8 mouse cellular contexts compared by ENCODE assay signal in the genomic region with DNA sequence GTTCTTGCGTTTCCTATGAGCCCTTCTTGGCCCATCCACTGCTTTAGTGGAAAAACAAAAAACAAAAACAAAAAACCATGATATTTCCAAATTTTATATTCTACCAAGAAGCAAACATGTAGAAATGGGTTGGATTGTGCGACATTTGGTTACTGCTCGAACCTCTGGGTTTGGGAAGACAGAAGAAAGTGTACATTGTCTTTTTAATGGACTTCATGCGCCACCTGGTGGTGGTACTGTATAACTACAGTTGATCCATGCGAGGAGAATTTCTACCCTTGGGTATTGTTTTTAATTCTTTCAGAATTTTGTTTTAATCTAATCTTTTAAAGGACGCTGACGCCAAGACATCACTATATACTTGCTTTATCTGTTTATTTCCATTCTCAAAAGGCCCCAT.
DNase-seq lines count a peak whose midpoint lies in the region; ATAC-seq and TF ChIP-seq lines count a peak whose summit lies in the region.
"Had no signal": no experiment of that assay in that cellular context is flagged by ENCODE, and none has a peak within 500 bp of the region (broad histone marks: within the 10 kb centered on the region; RNA-seq: fewer than 3 reads in every experiment).

No protein-coding gene starts in this region.

- H3K9ac ChIP-seq in MEL (ENCODE audit: control insufficient read depth, low read depth, low read length, poor library complexity, severe bottlenecking): no peak overlapping the region
- no peak overlapping the region for H3K9ac ChIP-seq in forebrain, embryonic 11.5 days (ENCODE audit: low read length)

- H3K27me3 ChIP-seq in MEL (ENCODE audit: control insufficient read depth in 1 of 2, insufficient read depth in 2 of 2, low read length in 2 of 2): no peaks in the 10 kb centered on the region
- H3K27me3 ChIP-seq in forebrain, embryonic 11.5 days (ENCODE audit: control insufficient read depth, insufficient read depth, low read length): no peaks in the 10 kb centered on the region

- H3K4me1 ChIP-seq in MEL (ENCODE audit: control insufficient read depth in 1 of 2, insufficient read depth in 2 of 2, low read length in 2 of 2): no peaks in the 10 kb centered on the region
- no peaks in the 10 kb centered on the region for H3K4me1 ChIP-seq in forebrain, embryonic 11.5 days (replicated peaks; ENCODE audit: control insufficient read depth, insufficient read depth, low read length)

- H3K79me2 ChIP-seq in MEL (ENCODE audit: control insufficient read depth, insufficient read depth, low read length, poor library complexity): no peaks in the 10 kb centered on the region

- TF ChIP-seq EP300 in MEL (IDR thresholded peaks at IDR 0.05; ENCODE audit: low read depth in 1 of 2, low read length in 2 of 2): no peak

- TF ChIP-seq CTCF in MEL (IDR thresholded peaks at IDR 0.05 in 2 of 3, conservative IDR thresholded peaks at IDR 0.05 in 1 of 3; ENCODE audit: control insufficient read depth in 1 of 3, insufficient read depth in 1 of 3, low read depth in 2 of 3, low read length in 3 of 3, poor library complexity in 1 of 3, severe bottlenecking in 1 of 3): peak; percentile 26 to 90 (median 52); a peak in 5 of 6 replicates

- TF ChIP-seq POLR2A in MEL (IDR thresholded peaks at IDR 0.05; ENCODE audit: control insufficient read depth in 1 of 2, insufficient read depth in 1 of 2, low read depth in 1 of 2, low read length in 2 of 2, poor library complexity in 1 of 2): no peak

- WGBS in forebrain, embryonic 11.5 days: 23% methylated on average over 7 of the region's 7 CpGs

- no peak overlapping the region for H3K27ac ChIP-seq in MEL (ENCODE audit: control insufficient read depth, low read depth, low read length)
- no peak overlapping the region for H3K27ac ChIP-seq in forebrain, embryonic 11.5 days (ENCODE audit: low read depth, low read length)
- H3K27ac ChIP-seq: macrophage had no signal

- no peak overlapping the region for H3K4me2 ChIP-seq in forebrain, embryonic 11.5 days (ENCODE audit: low read depth, low read length, severe bottlenecking)

- H3K36me3 ChIP-seq in MEL (ENCODE audit: control insufficient read depth in 1 of 2, insufficient read depth in 2 of 2, low read length in 2 of 2): no peaks in the 10 kb centered on the region
- no peaks in the 10 kb centered on the region for H3K36me3 ChIP-seq in forebrain, embryonic 11.5 days (ENCODE audit: control insufficient read depth, insufficient read depth, low read length)

- intact Hi-C loops in left cerebral cortex, postnatal 4 days (cut with DNase I): loop anchor here (1.0 to 10.0 kb wide), 2 partner anchors 323 to 703 kb away; no protein-coding TSS in a partner anchor

- no peaks in the 10 kb centered on the region for H3K9me3 ChIP-seq in MEL (replicated peaks; ENCODE audit: insufficient read depth, low read length)
- no peaks in the 10 kb centered on the region for H3K9me3 ChIP-seq in forebrain, embryonic 11.5 days (ENCODE audit: control insufficient read depth, low read length)

- ATAC-seq in forebrain, embryonic 11.5 days (replicated peaks; ENCODE audit: low FRiP score): no peak

- DNase-seq in left cerebral cortex, adult 18-20 months (ENCODE audit: low spot score in 2 of 2): peak; percentile 67 to 75
- DNase-seq in left cerebral cortex, adult 8-10 months (ENCODE audit: low spot score in 2 of 2): no peak
- DNase-seq in MEL (ENCODE audit: low read depth, low spot score): peak; percentile 53
- peak; percentile 46 for DNase-seq in brain, embryonic 18.5 days (ENCODE audit: low read depth, low spot score)
- peak; percentile 74 for DNase-seq in forebrain, embryonic 11.5 days (ENCODE audit: low spot score)
- DNase-seq in left cerebral cortex, postnatal 4 days: peak; percentile 60
- DNase-seq in ovary, postnatal 36 days (ENCODE audit: low spot score): peak; percentile 40

- no peak overlapping the region for H3K4me3 ChIP-seq in MEL (ENCODE audit: control insufficient read depth in 1 of 2, insufficient read depth in 1 of 2, low read depth in 2 of 2, low read length in 2 of 2)
- H3K4me3 ChIP-seq in forebrain, embryonic 11.5 days (ENCODE audit: low read depth, low read length): no peak overlapping the region

- peak; percentile 97 for TF ChIP-seq RAD21 in MEL (IDR thresholded peaks at IDR 0.05; ENCODE audit: low read depth, low read length)

TF ChIP-seq in MEL, 35 proteins besides CTCF, POLR2A, EP300 and RAD21:
- TF ChIP-seq ZC3H11A (IDR thresholded peaks at IDR 0.05; ENCODE audit: low read depth, low read length) (peak; percentile 96), SMC3 (IDR thresholded peaks at IDR 0.05; ENCODE audit: low read depth, low read length) (peak; percentile 95), POLR2AphosphoS2 (IDR thresholded peaks at IDR 0.05; ENCODE audit: low read length) (no peak), GABPA (IDR thresholded peaks at IDR 0.05; ENCODE audit: low read depth, low read length) (no peak), UBTF (IDR thresholded peaks at IDR 0.05; ENCODE audit: borderline replicate concordance, insufficient read depth, low read depth, low read length) (no peak), MAX (IDR thresholded peaks at IDR 0.05; ENCODE audit: low read length) (no peak), MYC (IDR thresholded peaks at IDR 0.05; ENCODE audit: low read depth, low read length) (no peak)

Comparison
In these comparisons a context has a peak if more than half of its experiments do, and no peak if none do; other contexts are left out.
1. DNase-seq: peak in left cerebral cortex, adult 18-20 months (2 of 2), MEL (single experiment), brain, embryonic 18.5 days (single experiment), forebrain, embryonic 11.5 days (single experiment), left cerebral cortex, postnatal 4 days (single experiment) and ovary, postnatal 36 days (single experiment); none in left cerebral cortex, adult 8-10 months (0 of 2).